Mouse (Mus musculus) heart, adult 2 months (tissue): ENCODE data around the gene Naa80.

ENCODE experiments used
- CTCF ChIP-seq: fragments of 200-600 bp; IDR thresholded peaks from 2 replicates; pipeline ENCODE4 v1.8.1; 2022; ENCODE audit warnings: antibody characterized with exemption, mild to moderate bottlenecking, moderate library complexity
- EP300 ChIP-seq: fragments of 200-500 bp; IDR thresholded peaks from 2 replicates; pipeline ENCODE4 v1.6.1; 2011; ENCODE audit warnings: low read depth, low read length, control low read depth; ENCODE audit not compliant: insufficient read depth
- POLR2A ChIP-seq: fragments of 200-500 bp; IDR thresholded peaks from 2 replicates; pipeline ENCODE4 v1.6.1; 2011; ENCODE audit warnings: mild to moderate bottlenecking, low read depth, low read length, control low read depth; ENCODE audit not compliant: insufficient read depth

DNA sequence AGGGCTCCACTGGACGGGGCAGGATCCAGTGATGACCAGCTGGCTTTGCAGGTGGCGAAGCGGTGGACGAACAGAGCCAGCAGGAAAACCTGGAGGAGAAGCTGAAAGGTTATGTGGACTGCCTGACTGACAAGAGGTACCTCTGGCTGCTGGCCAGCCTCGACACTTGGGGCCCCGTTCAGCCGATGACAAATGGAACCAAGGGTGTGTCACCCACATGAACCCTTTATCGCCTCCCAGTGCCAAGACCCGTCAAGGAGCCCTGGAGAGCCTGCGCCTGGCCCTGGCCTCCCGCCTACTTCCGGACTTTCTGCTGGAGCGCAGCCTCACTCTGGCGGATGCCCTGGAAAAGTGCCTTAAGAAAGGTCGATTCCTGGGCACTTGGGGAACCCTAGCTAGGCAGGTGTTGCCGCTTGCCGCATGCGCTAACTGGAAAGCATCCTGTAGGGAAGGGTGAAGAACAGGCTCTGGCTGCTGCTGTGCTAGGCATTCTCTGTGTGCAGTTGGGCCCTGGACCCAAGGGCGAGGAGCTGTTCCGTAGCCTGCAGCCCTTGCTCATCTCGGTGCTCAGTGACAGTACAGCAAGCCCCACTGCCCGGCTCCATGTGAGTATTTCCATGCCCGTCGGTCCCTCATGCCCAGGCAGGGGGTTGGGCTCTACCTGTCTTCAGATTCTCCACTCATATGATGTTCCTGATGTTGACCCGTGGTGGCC lies 11.5 kb downstream of the Naa80 start:
- TF ChIP-seq EP300 (no peak), CTCF (no peak), POLR2A (no peak)
